Mouse (Mus musculus): ENCODE data around the gene Rgs9. TPM values are rescaled to one million over a fixed set of nuclear protein-coding genes. Genes with fewer than 3 reads are reported as not detected.

Gene Rgs9
- polyA plus RNA-seq, 1 experiment, result 5.3 TPM

- no peak overlapping the region for H3K4me3 ChIP-seq (replicated peaks; ENCODE audit: insufficient read depth, low read depth, low read length)
- no peaks in the 10 kb centered on the region; the same call in 1 of the 2 replicates for H3K4me1 ChIP-seq (ENCODE audit: control insufficient read depth, insufficient read depth, low read length)
- H3K27me3 ChIP-seq (ENCODE audit: control insufficient read depth, insufficient read depth, low read length), result no peaks in the 10 kb centered on the region; the same call in 1 of the 2 replicates
- no peak for DNase-seq
- TF ChIP-seq CTCF (IDR thresholded peaks at IDR 0.05; ENCODE audit: borderline replicate concordance, insufficient read depth, low read depth, low read length), result no peak
- no peak for TF ChIP-seq POLR2A (IDR thresholded peaks at IDR 0.05; ENCODE audit: borderline replicate concordance, insufficient read depth, low read length)
- H3K27ac ChIP-seq (ENCODE audit: insufficient read depth, low read length), result no peak overlapping the region
- 96% methylated on average over 11 of the region's 11 CpGs for WGBS
Observed at GRCm38 (mm10) chr11:109180290-109180689, 117.6 kb downstream of the Rgs9 start.

DNA sequence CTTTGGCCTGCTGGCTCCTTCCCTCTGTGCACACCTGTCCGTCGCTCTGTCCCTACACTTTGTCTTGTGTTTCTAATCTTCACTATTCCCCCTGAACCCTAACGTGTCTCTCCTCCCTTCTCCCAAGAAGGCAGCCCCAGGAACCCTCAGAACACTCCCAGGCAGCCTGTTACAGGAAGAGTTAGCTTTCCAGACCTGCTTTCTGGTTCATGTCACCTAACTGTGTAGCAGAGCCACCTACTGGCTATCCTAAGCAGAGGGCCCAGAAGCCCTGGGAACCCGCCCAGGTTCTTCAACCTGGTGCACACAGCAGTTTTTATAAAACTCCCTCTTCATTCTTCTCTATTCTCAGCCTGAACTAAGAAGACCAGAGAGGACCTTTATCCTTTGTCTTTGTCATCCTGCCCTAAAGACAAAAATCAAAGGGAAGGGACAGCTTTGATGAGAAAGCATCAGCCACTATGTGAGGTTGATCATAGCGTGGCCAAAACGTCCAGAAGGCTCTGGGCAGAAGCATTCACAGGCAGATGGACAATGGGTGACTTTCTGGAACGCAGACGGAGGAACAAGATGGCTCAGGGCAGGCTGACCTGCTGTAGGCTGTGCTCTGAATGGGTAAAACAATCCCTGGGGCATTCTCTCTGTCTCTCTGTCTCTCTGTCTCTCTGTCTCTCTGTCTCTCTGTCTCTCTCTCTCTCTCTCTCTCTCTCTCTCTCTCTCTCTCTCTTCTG lies 119.0 kb downstream of the Rgs9 start:
- DNase-seq, result peak; percentile 63 to 70
- Histone ChIP-seq H3K4me3 (replicated peaks; ENCODE audit: insufficient read depth, low read depth, low read length) (no peak overlapping the region), H3K27me3 (ENCODE audit: control insufficient read depth, insufficient read depth, low read length) (no peaks in the 10 kb centered on the region), H3K27ac (ENCODE audit: insufficient read depth, low read length) (no peak overlapping the region), H3K4me1 (ENCODE audit: control insufficient read depth, insufficient read depth, low read length) (no peaks in the 10 kb centered on the region; the same call in 1 of the 2 replicates)
- TF ChIP-seq POLR2A (IDR thresholded peaks at IDR 0.05; ENCODE audit: borderline replicate concordance, insufficient read depth, low read length) (no peak), CTCF (IDR thresholded peaks at IDR 0.05; ENCODE audit: borderline replicate concordance, insufficient read depth, low read depth, low read length) (peak; percentile 74)
- WGBS, result 16% methylated on average over 8 of the region's 8 CpGs

DNA sequence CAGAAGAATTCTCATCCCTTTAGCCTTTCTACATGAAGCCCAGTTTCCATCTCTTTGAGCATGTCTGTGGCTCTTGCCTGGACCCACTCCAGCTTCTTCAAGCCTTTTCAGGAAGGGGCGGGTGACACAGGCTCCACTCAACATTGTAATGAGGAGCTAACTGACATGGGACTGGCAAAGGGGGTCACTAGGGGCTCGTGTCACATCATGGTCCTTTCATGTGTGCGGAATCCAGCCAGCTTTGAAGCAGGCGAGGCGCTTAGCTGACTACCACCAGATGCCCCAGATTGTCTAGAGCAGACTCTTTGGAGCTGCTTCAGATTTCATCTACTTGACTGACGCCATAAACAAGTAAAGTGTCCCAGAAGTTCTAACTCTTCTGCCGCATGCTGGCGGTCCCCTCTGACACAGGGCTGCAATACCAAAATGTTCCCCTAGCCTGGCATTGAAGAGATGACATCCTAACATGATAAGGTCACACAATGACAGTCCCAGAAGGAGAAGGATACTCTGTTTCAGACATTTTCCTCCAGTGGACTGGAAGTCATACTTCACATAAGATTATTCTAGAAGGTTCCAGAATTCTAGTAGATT lies 122.5 kb downstream of the Rgs9 start:
- Histone ChIP-seq H3K4me1 (ENCODE audit: control insufficient read depth, insufficient read depth, low read length) (no peaks in the 10 kb centered on the region; the same call in 1 of the 2 replicates), H3K27me3 (ENCODE audit: control insufficient read depth, insufficient read depth, low read length) (no peaks in the 10 kb centered on the region), H3K4me3 (replicated peaks; ENCODE audit: insufficient read depth, low read depth, low read length) (no peak overlapping the region), H3K27ac (ENCODE audit: insufficient read depth, low read length) (no peak overlapping the region)
- DNase-seq, result no peak
- no peak for TF ChIP-seq POLR2A (IDR thresholded peaks at IDR 0.05; ENCODE audit: borderline replicate concordance, insufficient read depth, low read length)
- TF ChIP-seq CTCF (IDR thresholded peaks at IDR 0.05; ENCODE audit: borderline replicate concordance, insufficient read depth, low read depth, low read length), result no peak
- 80% methylated on average over 8 of the region's 8 CpGs for WGBS

Other genes starting within 250 kb of the Rgs9 start
- gene E030025P04Rik, start 153.8 kb downstream of the Rgs9 start, polyA plus RNA-seq (2012; rRNA removed), result not detected in 2 replicates
- gene Gna13, start 64.7 kb upstream of the Rgs9 start, polyA plus RNA-seq (2012; rRNA removed), result 35.6 and 37.5 TPM in 2 replicates
- gene 9930022D16Rik, start 115.8 kb upstream of the Rgs9 start, polyA plus RNA-seq (2012; rRNA removed), result not detected in 2 replicates
- 63.8 and 64.1 TPM in 2 replicates for gene Amz2, start 127.8 kb upstream of the Rgs9 start, polyA plus RNA-seq (2012; rRNA removed)
- gene Arsg, start 175.2 kb upstream of the Rgs9 start, polyA plus RNA-seq (2012; rRNA removed), result 39.5 and 47.1 TPM in 2 replicates
- gene Slc16a6, start 175.5 kb upstream of the Rgs9 start, polyA plus RNA-seq (2012; rRNA removed), result 7.9 and 8.9 TPM in 2 replicates

All from cerebellum, adult 2 months (tissue).